Mouse (Mus musculus) heart, embryonic 11.5 days (tissue): ENCODE measurements around the gene Zfp964. TPM values are rescaled to one million over a fixed set of nuclear protein-coding genes. Genes with fewer than 3 reads are reported as not detected.
"Not testable (repeated sequence)": the region's sequence is repeated elsewhere in the genome, so short reads cannot be mapped to it uniquely, and the experiment has no call there.

Experiments
- ATAC-seq: fragments of 200-750 bp; cut with Nextera tagmentation; replicated peaks from 2 replicates; pipeline ENCODE4 v1.8.0; 2017; ENCODE audit warnings: moderate library complexity; ENCODE audit not compliant: insufficient number of reproducible peaks, low FRiP score, low TSS enrichment
- H3K27ac ChIP-seq: fragments of 300-500 bp; sonication (generic); 2 replicates; pipeline ENCODE4 v1.5.1; 2014; ENCODE audit warnings: mild to moderate bottlenecking, low read depth, low read length
- H3K27me3 ChIP-seq: fragments of 300-500 bp; sonication (generic); 2 replicates; pipeline ENCODE4 v1.6.1; 2014; ENCODE audit warnings: mild to moderate bottlenecking, low read length, mixed read lengths; ENCODE audit not compliant: control insufficient read depth, insufficient read depth
- H3K36me3 ChIP-seq: fragments of 300-500 bp; sonication (generic); 2 replicates; pipeline ENCODE4 v1.6.1; 2014; ENCODE audit warnings: mild to moderate bottlenecking, low read length, moderate library complexity, mixed read lengths; ENCODE audit not compliant: control insufficient read depth, insufficient read depth
- H3K4me1 ChIP-seq: fragments of 300-500 bp; sonication (generic); 2 replicates; pipeline ENCODE4 v1.6.1; 2014; ENCODE audit warnings: low read length; ENCODE audit not compliant: control insufficient read depth, insufficient read depth
- H3K4me2 ChIP-seq: fragments of 300-500 bp; sonication (generic); 2 replicates; pipeline ENCODE4 v1.6.1; 2014; ENCODE audit warnings: mild to moderate bottlenecking, moderate library complexity
- H3K4me3 ChIP-seq: fragments of 300-500 bp; sonication (generic); 2 replicates; pipeline ENCODE4 v1.5.1; 2014; ENCODE audit warnings: low read depth, low read length
- H3K9ac ChIP-seq: fragments of 300-500 bp; sonication (generic); 2 replicates; pipeline ENCODE4 v1.6.1; 2014; ENCODE audit warnings: mild to moderate bottlenecking, low read depth, low read length, moderate library complexity
- H3K9me3 ChIP-seq: fragments of 300-500 bp; sonication (generic); replicated peaks from 2 replicates; pipeline ENCODE4 v1.6.1; 2016; ENCODE audit warnings: low read length; ENCODE audit not compliant: control insufficient read depth
- WGBS: fragments of 180-500 bp; shearing (Covaris S2); extraction: QIAGEN DNeasy Blood & Tissue Kit; methylation state at CpG from one replicate; pipeline ENCODE4 v1.1.7; 2014; ENCODE audit not compliant: insufficient replicate concordance; 5-methylcytosine and 5-hydroxymethylcytosine counted together
- polyA plus RNA-seq: library from polyadenylated mRNA; unstranded; fragments of >200 nt; fragmentation: Nextera tagmentation; extraction: Ambion mirVana; gene quantifications from 2 replicates; pipeline ENCODE4 v1.2.1, GENCODE M21; 2014

Zfp964 gene
- polyA plus RNA-seq, 1 experiment from 2014 or later = 1.6 TPM

GRCm38 (mm10) chr8:69710624-69711023, 56.3 kb downstream of the Zfp964 start, which contains the start of gene Zfp869:
TSS of gene Zfp869 (minus strand) at chr8:69710724.
- not testable (repeated sequence) for H3K9me3 ChIP-seq, H3K27me3 ChIP-seq, H3K4me2 ChIP-seq, H3K4me3 ChIP-seq, H3K9ac ChIP-seq, H3K27ac ChIP-seq, H3K4me1 ChIP-seq, ATAC-seq
- 95% methylated on average over 10 of the region's 10 CpGs for WGBS
- H3K36me3 ChIP-seq = peaks cover 40% of the 10 kb centered on the region

GRCm38 (mm10) chr8:69713516-69713915, 59.2 kb downstream of the Zfp964 start:
- H3K9ac ChIP-seq = no peak overlapping the region
- H3K27me3 ChIP-seq = no peaks in the 10 kb centered on the region
- WGBS = 82% methylated on average over 8 of the region's 8 CpGs
- H3K4me2 ChIP-seq = no peak overlapping the region
- no peak overlapping the region for H3K4me3 ChIP-seq
- H3K27ac ChIP-seq = no peak overlapping the region
- H3K4me1 ChIP-seq = peaks cover 8% of the 10 kb centered on the region
- no peaks in the 10 kb centered on the region for H3K9me3 ChIP-seq
- peaks cover 11% of the 10 kb centered on the region for H3K36me3 ChIP-seq
- ATAC-seq = no peak

GRCm38 (mm10) chr8:69715366-69715765, 61.1 kb downstream of the Zfp964 start:
- no peaks in the 10 kb centered on the region for H3K9me3 ChIP-seq
- H3K27ac ChIP-seq = no peak overlapping the region
- peak overlapping the region; percentile 82 for H3K4me3 ChIP-seq
- 82% methylated on average over 6 of the region's 6 CpGs for WGBS
- no peaks in the 10 kb centered on the region; the same call in 1 of the 2 replicates for H3K36me3 ChIP-seq
- H3K27me3 ChIP-seq = no peaks in the 10 kb centered on the region
- peak overlapping the region; percentile 49; the same call in 1 of the 2 replicates for H3K9ac ChIP-seq
- H3K4me2 ChIP-seq = peak overlapping the region; percentile 61
- H3K4me1 ChIP-seq = peaks cover 8% of the 10 kb centered on the region
- no peak for ATAC-seq

Other genes starting within 250 kb of the Zfp964 start
- not detected in 2 replicates for gene Gm9495, start 200.9 kb upstream of the Zfp964 start, polyA plus RNA-seq
- gene Gm7697, start 131.5 kb upstream of the Zfp964 start, polyA plus RNA-seq = not detected in 2 replicates
- 13.8 and 17.2 TPM in 2 replicates for gene Zfp868, start 28.9 kb upstream of the Zfp964 start, polyA plus RNA-seq
- 18.9 and 23.2 TPM in 2 replicates for gene Zfp869, start 56.2 kb downstream of the Zfp964 start, polyA plus RNA-seq
- 3.6 and 4.0 TPM in 2 replicates for gene Zfp963, start 95.5 kb downstream of the Zfp964 start, polyA plus RNA-seq
- gene Gm20422, start 120.4 kb downstream of the Zfp964 start, polyA plus RNA-seq = 1.8 TPM in 1 of 2 replicates, not detected in the other
- 25.6 and 30.9 TPM in 2 replicates for gene Atp13a1, start 136.7 kb downstream of the Zfp964 start, polyA plus RNA-seq
- gene Zfp866, start 136.7 kb downstream of the Zfp964 start, polyA plus RNA-seq = 19.1 and 20.0 TPM in 2 replicates
- 5.2 and 7.8 TPM in 2 replicates for gene Gmip, start 154.2 kb downstream of the Zfp964 start, polyA plus RNA-seq
- gene Lpar2, start 167.9 kb downstream of the Zfp964 start, polyA plus RNA-seq = 0.54 and 0.57 TPM in 2 replicates
- gene Pbx4, start 178.0 kb downstream of the Zfp964 start, polyA plus RNA-seq = 4.0 and 6.0 TPM in 2 replicates
- 0.21 and 0.49 TPM in 2 replicates for gene Cilp2, start 233.2 kb downstream of the Zfp964 start, polyA plus RNA-seq
- gene Tssk6, start 247.7 kb downstream of the Zfp964 start, polyA plus RNA-seq = 1.6 and 1.8 TPM in 2 replicates
- gene Ndufa13, start 248.1 kb downstream of the Zfp964 start, polyA plus RNA-seq = 270 and 275 TPM in 2 replicates
- 5.5 and 7.0 TPM in 2 replicates for gene Yjefn3, start 248.2 kb downstream of the Zfp964 start, polyA plus RNA-seq